Mouse (Mus musculus) embryonic fibroblast, embryonic 13.5 days (primary cell): ENCODE results near the gene Cd3eap.

Source experiments
- CTCF ChIP-seq: IDR thresholded peaks from 2 replicates; pipeline ENCODE4 v1.5.1; 2011; ENCODE audit warnings: mild to moderate bottlenecking, control low read depth, low read length, moderate library complexity, borderline replicate concordance; ENCODE audit not compliant: insufficient read depth
- POLR2A ChIP-seq: IDR thresholded peaks from 2 replicates; pipeline ENCODE4 v1.6.1; 2011; ENCODE audit warnings: low read depth, mild to moderate bottlenecking, control low read depth, low read length, moderate library complexity

DNA sequence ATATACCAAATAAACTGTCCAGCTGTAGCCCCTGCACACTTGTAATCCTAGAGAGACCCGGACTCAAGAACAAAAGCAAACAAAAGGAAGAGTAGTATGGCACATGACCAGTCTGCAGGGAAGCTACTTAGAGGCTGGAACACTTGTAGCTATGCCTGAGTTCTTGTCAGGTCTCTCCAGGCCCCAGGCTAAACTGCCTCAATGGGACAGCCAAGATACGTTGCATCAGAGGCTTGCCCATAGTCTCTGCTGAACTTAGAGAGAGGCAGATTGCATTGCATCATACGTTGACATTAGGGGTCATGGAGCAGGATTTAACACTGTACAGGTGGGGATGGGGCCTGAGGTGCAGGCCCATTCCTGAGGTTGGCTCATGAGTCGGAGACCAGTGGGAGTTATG, 16.7 kb upstream of the Cd3eap start:
- no peak for TF ChIP-seq POLR2A
- no peak for TF ChIP-seq CTCF
